Mouse (Mus musculus) E14TG2a.4 (cell line): ENCODE measurements around the gene Gfra1.

ENCODE experiments used
- CTCF ChIP-seq: conservative IDR thresholded peaks from 2 replicates; pipeline ENCODE4 v1.5.1; 2014; ENCODE audit warnings: low read length
- NANOG ChIP-seq: IDR thresholded peaks from 2 replicates; pipeline ENCODE4 v1.6.1; 2014; ENCODE audit warnings: borderline replicate concordance, low read length, mixed read lengths
- POU5F1 ChIP-seq: IDR thresholded peaks from 2 replicates; pipeline ENCODE4 v1.6.1; 2014; ENCODE audit warnings: low read length, borderline replicate concordance

GRCm38 (mm10) chr19:58393121-58393520 is 62.6 kb downstream of the Gfra1 start:
- TF ChIP-seq CTCF (no peak), NANOG (no peak), POU5F1 (no peak)
